ENCODE assay signal across 26 mouse cellular contexts in genomic region chr1:167425572-167425971, GRCm38 (mm10). TPM values are rescaled to one million over a fixed set of nuclear protein-coding genes. Genes with fewer than 3 reads are reported as not detected.
DNase-seq lines count a peak whose midpoint lies in the region; ATAC-seq lines count a peak whose summit lies in the region.
"Had no signal": no experiment of that assay in that cellular context is flagged by ENCODE, and none has a peak within 500 bp of the region (broad histone marks: within the 10 kb centered on the region; RNA-seq: fewer than 3 reads in every experiment).

No protein-coding gene starts in this region.

- no peak overlapping the region for H3K4me3 ChIP-seq in embryonic facial prominence, embryonic 13.5 days
- no peak overlapping the region for H3K4me3 ChIP-seq in embryonic facial prominence, embryonic 10.5 days
- no peak overlapping the region for H3K4me3 ChIP-seq in heart, embryonic 11.5 days (ENCODE audit: low read depth, low read length)
- no peak overlapping the region for H3K4me3 ChIP-seq in heart, embryonic 14.5 days (ENCODE audit: control insufficient read depth in 1 of 2, insufficient read depth in 1 of 2, low read depth in 1 of 2, low read length in 2 of 2)
- H3K4me3 ChIP-seq: embryonic facial prominence, embryonic 12.5 days; forebrain, embryonic 12.5 days; hindbrain, embryonic 10.5 days had no signal

- H3K36me3 ChIP-seq in embryonic facial prominence, embryonic 13.5 days, result no peaks in the 10 kb centered on the region
- H3K36me3 ChIP-seq in embryonic facial prominence, embryonic 10.5 days (replicated peaks), result no peaks in the 10 kb centered on the region
- H3K36me3 ChIP-seq in heart, embryonic 11.5 days (ENCODE audit: control insufficient read depth, insufficient read depth, low read length), result no peaks in the 10 kb centered on the region
- no peaks in the 10 kb centered on the region for H3K36me3 ChIP-seq in heart, embryonic 14.5 days (ENCODE audit: control insufficient read depth, insufficient read depth, low read length)
- H3K36me3 ChIP-seq: embryonic facial prominence, embryonic 12.5 days; forebrain, embryonic 12.5 days; G1E; hindbrain, embryonic 10.5 days had no signal

- 76% methylated on average over 5 of the region's 5 CpGs for WGBS in embryonic facial prominence, embryonic 13.5 days
- WGBS in embryonic facial prominence, embryonic 10.5 days, result 85% methylated on average over 5 of the region's 5 CpGs
- WGBS in heart, embryonic 11.5 days (ENCODE audit: insufficient replicate concordance), result 59% methylated on average over 5 of the region's 5 CpGs
- WGBS in heart, embryonic 14.5 days, result 49% methylated on average over 5 of the region's 5 CpGs

- 0 out of 2 replicates have a peak, but pooled peaks have one; percentile 32 for ATAC-seq in embryonic facial prominence, embryonic 13.5 days (ENCODE audit: insufficient number of reproducible peaks, insufficient read depth, low FRiP score, low TSS enrichment, low read depth)
- ATAC-seq in heart, embryonic 11.5 days (replicated peaks; ENCODE audit: insufficient number of reproducible peaks, low FRiP score, low TSS enrichment), result no peak
- ATAC-seq in heart, embryonic 14.5 days (ENCODE audit: insufficient number of reproducible peaks, insufficient read depth, low FRiP score, low read depth), result peak; percentile 69
- ATAC-seq: CD4-positive, CD25-positive, alpha-beta regulatory T cell, adult 4 months; forebrain, postnatal 0 days; intestine, embryonic 16.5 days had no signal

- no peak overlapping the region for H3K4me2 ChIP-seq in embryonic facial prominence, embryonic 13.5 days
- H3K4me2 ChIP-seq in heart, embryonic 11.5 days, result no peak overlapping the region
- no peak overlapping the region for H3K4me2 ChIP-seq in heart, embryonic 14.5 days (ENCODE audit: low read length)
- H3K4me2 ChIP-seq: embryonic facial prominence, embryonic 12.5 days; forebrain, embryonic 12.5 days; hindbrain, embryonic 14.5 days had no signal

- no peak overlapping the region for H3K9ac ChIP-seq in embryonic facial prominence, embryonic 13.5 days
- no peak overlapping the region for H3K9ac ChIP-seq in heart, embryonic 11.5 days (ENCODE audit: low read depth, low read length)
- H3K9ac ChIP-seq in heart, embryonic 14.5 days (ENCODE audit: low read length), result no peak overlapping the region
- H3K9ac ChIP-seq: embryonic facial prominence, embryonic 12.5 days; forebrain, embryonic 12.5 days; forebrain, postnatal 0 days; hindbrain, embryonic 14.5 days had no signal

- H3K4me1 ChIP-seq in embryonic facial prominence, embryonic 13.5 days, result 0 out of 2 replicates have a peak, but pooled peaks cover 13% of the 10 kb centered on the region
- 0 out of 2 replicates have a peak, but pooled peaks cover 11% of the 10 kb centered on the region for H3K4me1 ChIP-seq in embryonic facial prominence, embryonic 10.5 days
- H3K4me1 ChIP-seq in heart, embryonic 11.5 days (ENCODE audit: control insufficient read depth, insufficient read depth, low read length), result no peaks in the 10 kb centered on the region
- peaks cover 7 to 8% of the 10 kb centered on the region in 2 experiments; a peak in 3 of 4 replicates for H3K4me1 ChIP-seq in heart, embryonic 14.5 days (ENCODE audit: control insufficient read depth in 2 of 2, insufficient read depth in 2 of 2, low read length in 2 of 2)
- H3K4me1 ChIP-seq: embryonic facial prominence, embryonic 12.5 days; forebrain, embryonic 12.5 days; hindbrain, embryonic 10.5 days had no signal

- H3K27me3 ChIP-seq in embryonic facial prominence, embryonic 13.5 days, result no peaks in the 10 kb centered on the region
- no peaks in the 10 kb centered on the region for H3K27me3 ChIP-seq in embryonic facial prominence, embryonic 10.5 days (replicated peaks; ENCODE audit: low read depth, poor library complexity, severe bottlenecking)
- no peaks in the 10 kb centered on the region for H3K27me3 ChIP-seq in heart, embryonic 11.5 days (ENCODE audit: control insufficient read depth, insufficient read depth, low read length)
- no peaks in the 10 kb centered on the region for H3K27me3 ChIP-seq in heart, embryonic 14.5 days (ENCODE audit: control insufficient read depth, insufficient read depth, low read length)
- H3K27me3 ChIP-seq: embryonic facial prominence, embryonic 12.5 days had no signal

- intact Hi-C loops in heart, postnatal 10 days (cut with DNase I), result no loop called here

- no peak overlapping the region for H3K27ac ChIP-seq in embryonic facial prominence, embryonic 13.5 days
- H3K27ac ChIP-seq in embryonic facial prominence, embryonic 10.5 days (replicated peaks), result no peak overlapping the region
- H3K27ac ChIP-seq in heart, embryonic 11.5 days (ENCODE audit: low read depth, low read length), result no peak overlapping the region
- H3K27ac ChIP-seq in heart, embryonic 14.5 days (replicated peaks in 1 of 2; ENCODE audit: control insufficient read depth in 1 of 2, insufficient read depth in 1 of 2, low read depth in 2 of 2, low read length in 2 of 2), result no peak overlapping the region
- H3K27ac ChIP-seq: embryonic facial prominence, embryonic 12.5 days; forebrain, embryonic 12.5 days; hindbrain, embryonic 10.5 days; hindbrain, embryonic 14.5 days had no signal

- H3K9me3 ChIP-seq in embryonic facial prominence, embryonic 13.5 days, result no peaks in the 10 kb centered on the region
- H3K9me3 ChIP-seq in embryonic facial prominence, embryonic 10.5 days, result no peaks in the 10 kb centered on the region
- no peaks in the 10 kb centered on the region for H3K9me3 ChIP-seq in heart, embryonic 11.5 days (replicated peaks; ENCODE audit: control insufficient read depth, low read length)
- no peaks in the 10 kb centered on the region for H3K9me3 ChIP-seq in heart, embryonic 14.5 days (ENCODE audit: control insufficient read depth, low read length)
- H3K9me3 ChIP-seq: embryonic facial prominence, embryonic 12.5 days; forebrain, embryonic 12.5 days; G1E; hindbrain, embryonic 10.5 days had no signal

- no peak for DNase-seq in embryonic facial prominence, embryonic 10.5 days (ENCODE audit: low spot score)
- peak; percentile 11 to 14 for DNase-seq in heart, adult 9 months (ENCODE audit: low spot score in 2 of 2)
- peak; percentile 36 for DNase-seq in heart, postnatal 10 days
- DNase-seq in lung, postnatal 10 days, result no peak
- no peak for DNase-seq in adrenal gland, postnatal 14 days
- DNase-seq: adrenal gland, adult 8-10 months; B cell, adult 2 months; cerebellum, adult 11 months; cerebellum, adult 8-10 months; cerebellum, postnatal 14 days; embryo, embryonic 11 days; forebrain, postnatal 0 days; gastrocnemius, postnatal 14 days; kidney, adult 2 months had no signal

RNA-seq across cellular contexts. Expression of gene Mgst3, which starts 31.9 kb away (rescaled TPM):
- 41.6 and 49.8 TPM in 2 replicates for polyA plus RNA-seq in embryonic facial prominence, embryonic 13.5 days (2015; fragmentation: Nextera tagmentation; extraction: Ambion mirVana)
- 52.1 and 53.1 TPM in 2 replicates for polyA plus RNA-seq in embryonic facial prominence, embryonic 10.5 days (2016; fragmentation: Nextera tagmentation; extraction: Ambion mirVana)
- polyA plus RNA-seq in heart, embryonic 11.5 days (2014; fragmentation: Nextera tagmentation; extraction: Ambion mirVana), result 179 and 182 TPM in 2 replicates
- 215 and 219 TPM in 2 replicates for polyA plus RNA-seq in heart, embryonic 14.5 days (2014; fragmentation: Nextera tagmentation; extraction: Ambion mirVana)
- 100 to 1,000 TPM; 191 to 207 TPM for total RNA-seq in heart, postnatal 10 days (2021)
- 69.7 and 75.6 TPM in 2 replicates for total RNA-seq in adrenal gland, postnatal 14 days (2021)

RNA-seq across cellular contexts. Expression of gene Lrrc52, which starts 41.0 kb away (rescaled TPM):
- not detected in 2 replicates for polyA plus RNA-seq in embryonic facial prominence, embryonic 13.5 days (2015; fragmentation: Nextera tagmentation; extraction: Ambion mirVana)
- not detected in 2 replicates for polyA plus RNA-seq in embryonic facial prominence, embryonic 10.5 days (2016; fragmentation: Nextera tagmentation; extraction: Ambion mirVana)
- not detected in 2 replicates for polyA plus RNA-seq in heart, embryonic 11.5 days (2014; fragmentation: Nextera tagmentation; extraction: Ambion mirVana)
- 0.30 and 0.47 TPM in 2 replicates for polyA plus RNA-seq in heart, embryonic 14.5 days (2014; fragmentation: Nextera tagmentation; extraction: Ambion mirVana)
- total RNA-seq in heart, postnatal 10 days (2021), result 1 to 10 TPM in 1 of 2 experiments, under 1 TPM in 1; 0.69 to 3.2 TPM
- total RNA-seq in adrenal gland, postnatal 14 days (2021), result 0.30 TPM in 1 of 2 replicates, not detected in the other
- total RNA-seq: common myeloid progenitor, adult 5-6 weeks; forebrain, postnatal 0 days had no signal
- polyA plus RNA-seq: brain, embryonic 14.5 days; CD4-positive, CD25-positive, alpha-beta regulatory T cell, adult 4 months; embryonic facial prominence, embryonic 12.5 days; forebrain, embryonic 12.5 days; forebrain, postnatal 0 days; G1E; hindbrain, embryonic 10.5 days; hindbrain, embryonic 14.5 days had no signal

Comparison
In these comparisons a context has a peak if more than half of its experiments do, and no peak if none do; other contexts are left out.
1. DNase-seq: peak in heart, adult 9 months (2 of 2) and heart, postnatal 10 days (2 of 2); none in embryonic facial prominence, embryonic 10.5 days (single experiment), lung, postnatal 10 days (single experiment) and adrenal gland, postnatal 14 days (single experiment).